Mouse (Mus musculus) gastrocnemius, postnatal 10 days (tissue): Measurements from ENCODE around the gene Pla2g4c. TPM values are rescaled to one million over a fixed set of nuclear protein-coding genes. Genes with fewer than 3 reads are reported as not detected.
"Not testable (repeated sequence)": the region's sequence is repeated elsewhere in the genome, so short reads cannot be mapped to it uniquely, and the experiment has no call there.

Experiments
- DNase-seq: peaks from one replicate; pipeline ENCODE4 v3.0.0; 2021; ENCODE audit warnings: mixed read lengths
- long read RNA-seq, 2 experiments: library from polyadenylated mRNA; stranded (forward); transcript quantifications; one replicate each; pipeline ENCODE4 v2.0.0; 2021
- total RNA-seq, 2 experiments: library from RNA; stranded (reverse); gene quantifications; 2 replicates each; pipeline ENCODE4 v1.2.3; 2021

Pla2g4c gene
- under 1 TPM in 1 of 2 experiments, not detected in 1; 0.43 TPM for total RNA-seq
- long read RNA-seq, experiment 1: 0 reads
- long read RNA-seq, experiment 2: 0 reads

DNA sequence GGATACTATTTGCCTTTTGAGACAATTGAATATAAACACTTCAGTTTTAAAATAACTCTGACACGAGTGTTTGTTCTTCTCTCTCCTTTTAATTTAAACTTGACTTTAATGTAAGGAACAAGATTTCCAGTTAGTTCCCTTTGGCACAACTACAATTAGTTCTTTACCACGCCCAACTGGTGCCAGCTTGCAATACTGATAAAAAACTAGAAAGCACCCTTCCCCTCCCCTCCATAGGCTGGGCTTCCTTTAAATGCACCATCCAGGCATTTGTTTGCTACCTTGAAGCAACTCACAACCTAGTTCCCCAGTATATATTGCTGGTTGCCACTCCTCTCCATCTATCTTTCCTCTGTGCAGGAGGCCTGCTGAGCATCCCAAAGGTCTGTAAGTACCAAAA is at the start of gene Pla2g4c:
Gene Pla2g4c (plus strand): TSS at position 340 of the 400 bp plus-strand sequence.
- no peak for DNase-seq

DNA sequence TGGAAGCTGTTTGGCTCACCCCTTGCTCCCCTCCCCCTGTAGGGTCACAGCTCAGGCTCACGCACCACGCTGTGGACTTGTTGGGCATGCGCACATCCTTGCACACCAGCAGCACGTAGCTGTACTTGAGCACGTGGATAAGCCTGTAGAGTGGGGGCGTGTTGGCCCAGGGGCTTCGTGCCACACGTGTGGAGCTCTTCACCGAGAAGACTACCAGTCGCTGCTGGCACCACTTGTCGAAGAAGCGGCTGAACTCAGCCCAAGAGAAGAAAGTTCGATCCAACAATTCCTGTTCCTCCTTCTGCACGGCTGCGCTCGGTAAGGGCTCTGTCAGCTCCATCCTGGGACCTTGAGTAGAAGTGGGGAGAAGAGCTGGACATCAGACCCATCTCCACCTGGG is 47.4 kb upstream of the Pla2g4c start, which contains the start of gene Lig1:
Gene Lig1 (plus strand): TSS at position 203 of the 400 bp plus-strand sequence.
- no peak for DNase-seq

GRCm38 (mm10) chr7:13277833-13278232 is 46.6 kb upstream of the Pla2g4c start:
- DNase-seq: no peak

- peak; percentile 90 for DNase-seq
Observed at GRCm38 (mm10) chr7:13278308-13278891, 46.1 kb upstream of the Pla2g4c start, which contains the start of gene Zswim9. TSS of gene Zswim9 (minus strand) at chr7:13278721.

- DNase-seq: not testable (repeated sequence)
Observed at GRCm38 (mm10) chr7:13278957-13279356, 45.5 kb upstream of the Pla2g4c start.

DNA sequence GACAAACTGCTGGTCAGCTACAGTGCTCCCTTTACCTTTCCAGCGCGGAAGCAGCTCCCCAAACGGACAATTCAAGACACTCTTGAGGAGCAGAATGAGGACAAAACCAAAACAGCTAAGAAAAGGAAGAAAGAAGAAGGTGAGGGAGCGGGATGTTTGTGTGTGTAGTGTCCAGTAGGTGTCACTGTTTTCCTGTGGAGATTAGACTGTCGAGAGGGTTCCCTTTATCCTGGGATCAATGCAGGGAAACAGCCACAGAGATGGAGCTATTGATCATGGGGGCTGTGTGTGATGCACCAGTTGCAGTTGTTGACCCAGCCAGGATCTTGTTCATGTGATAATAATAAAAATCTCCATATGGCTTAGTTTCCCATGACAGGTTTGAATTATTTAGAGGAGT is 35.8 kb upstream of the Pla2g4c start:
- DNase-seq: no peak

- no peak for DNase-seq
Observed at GRCm38 (mm10) chr7:13290041-13290675, 34.3 kb upstream of the Pla2g4c start.

DNA sequence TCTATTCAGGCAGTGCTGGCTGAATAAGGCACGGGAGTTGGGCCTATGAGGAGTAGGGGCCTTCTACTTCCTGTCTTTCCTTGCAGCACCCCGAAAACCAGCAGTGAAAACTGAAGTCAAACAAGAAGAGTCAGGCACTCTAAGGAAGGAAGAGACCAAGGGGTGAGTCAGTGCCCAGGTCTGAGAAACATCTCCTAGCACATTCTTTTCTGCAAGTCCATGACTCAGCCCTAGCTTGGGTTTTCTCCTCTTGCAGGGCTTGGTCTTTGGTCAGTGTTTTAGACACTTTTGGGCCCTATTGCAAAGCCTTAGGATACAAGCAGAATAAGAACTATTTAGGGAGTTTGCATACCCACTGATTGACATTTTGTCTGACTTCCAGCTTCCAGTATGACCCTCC is 33.1 kb upstream of the Pla2g4c start:
- DNase-seq: no peak

GRCm38 (mm10) chr7:13293878-13294855 is 30.3 kb upstream of the Pla2g4c start:
- peak; percentile 33 for DNase-seq

GRCm38 (mm10) chr7:13295256-13295655 is 29.2 kb upstream of the Pla2g4c start:
- DNase-seq: no peak

GRCm38 (mm10) chr7:13297636-13298035 is 26.8 kb upstream of the Pla2g4c start:
- DNase-seq: no peak

DNA sequence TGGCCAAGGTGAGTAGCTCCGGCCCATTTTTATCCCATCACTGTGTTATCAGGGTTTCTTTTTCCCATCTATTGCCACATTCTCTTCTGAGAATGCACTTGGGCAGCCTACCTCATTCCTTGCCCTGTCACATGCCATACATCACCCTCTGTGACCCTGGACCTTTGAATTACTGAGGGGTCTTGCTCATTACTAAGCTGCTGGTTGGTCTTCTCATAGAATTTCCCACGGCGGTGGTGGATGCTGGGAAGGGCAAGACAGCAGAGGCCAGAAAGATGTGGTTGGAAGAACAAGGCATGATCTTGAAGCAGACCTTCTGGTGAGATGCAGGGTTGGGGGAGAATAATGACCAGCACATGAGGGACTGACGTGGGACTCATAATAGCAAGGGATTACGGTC is 25.6 kb upstream of the Pla2g4c start:
- DNase-seq: no peak

DNA sequence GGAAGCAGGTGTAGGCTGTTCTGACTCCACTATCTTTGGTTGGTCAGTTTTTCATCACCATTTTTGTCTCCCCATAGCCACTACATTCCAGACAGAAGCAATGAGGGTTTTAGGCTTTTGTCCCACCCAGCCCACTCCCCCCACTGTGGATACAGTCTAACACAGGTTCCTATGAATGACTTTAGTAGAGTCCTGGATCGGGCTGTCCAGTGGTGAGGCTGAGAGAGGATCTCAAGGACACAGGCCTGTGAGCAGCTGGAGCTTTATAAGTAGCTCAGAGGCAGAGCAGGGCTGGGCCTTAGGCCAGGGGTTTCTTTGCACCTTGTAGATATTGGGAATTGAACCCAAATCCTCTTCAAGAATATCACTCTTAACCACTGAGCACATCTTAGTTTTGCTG is 22.8 kb upstream of the Pla2g4c start:
- DNase-seq: no peak

GRCm38 (mm10) chr7:13302780-13303179 is 21.7 kb upstream of the Pla2g4c start:
- no peak for DNase-seq

GRCm38 (mm10) chr7:13303372-13303771 is 21.1 kb upstream of the Pla2g4c start:
- DNase-seq: no peak

DNA sequence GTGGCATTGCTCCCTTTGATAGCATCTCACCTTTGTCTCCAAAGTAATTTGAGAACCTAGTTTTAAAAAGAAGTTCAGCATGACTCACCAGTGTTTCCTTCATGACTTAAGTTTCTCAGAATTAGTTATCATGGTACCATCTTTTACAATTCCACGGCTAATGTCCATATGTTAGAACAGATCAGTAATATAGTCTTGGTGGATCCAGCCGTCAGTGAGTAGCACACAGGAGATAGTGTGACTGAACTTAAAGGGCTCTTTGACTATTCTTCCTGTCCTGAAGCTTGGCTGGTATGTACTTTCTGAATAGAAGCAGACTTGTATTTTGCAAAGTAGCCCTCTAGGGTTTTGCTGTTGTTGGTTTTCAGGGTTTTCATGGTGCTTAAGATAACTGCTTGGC is 15.0 kb upstream of the Pla2g4c start:
- DNase-seq: no peak

DNA sequence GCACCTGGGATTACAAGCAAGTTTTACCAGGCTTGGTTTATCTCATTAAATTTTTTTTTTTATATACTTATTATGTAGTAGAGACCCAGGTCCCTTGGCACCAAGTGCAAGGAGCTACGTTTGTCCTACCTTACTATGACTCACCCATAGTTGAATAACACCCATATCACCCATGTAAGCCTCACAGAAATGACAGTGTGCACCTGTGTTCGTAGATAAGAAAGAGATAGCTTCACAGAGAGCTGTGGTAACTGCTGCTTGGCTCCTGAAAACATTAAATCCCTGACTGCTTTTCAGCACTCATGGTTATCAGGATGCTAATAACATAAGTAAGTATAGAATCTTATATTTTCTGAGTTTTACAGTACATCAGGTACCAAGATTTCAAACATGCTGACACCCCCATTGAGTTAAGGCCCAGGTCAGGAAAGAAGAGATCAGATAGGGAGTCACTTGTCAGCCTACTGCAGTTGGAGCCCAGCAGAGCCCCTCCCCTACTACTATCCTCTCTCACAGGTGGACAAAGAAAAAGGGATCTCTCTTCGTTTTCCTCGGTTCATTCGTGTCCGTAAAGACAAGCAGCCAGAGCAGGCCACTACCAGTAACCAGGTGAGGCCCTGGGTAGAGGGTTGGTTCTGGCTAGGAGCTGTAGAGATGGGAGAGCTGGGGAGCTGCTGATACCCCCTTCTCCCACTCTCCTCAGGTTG is 13.8 kb upstream of the Pla2g4c start:
- DNase-seq: no peak

DNA sequence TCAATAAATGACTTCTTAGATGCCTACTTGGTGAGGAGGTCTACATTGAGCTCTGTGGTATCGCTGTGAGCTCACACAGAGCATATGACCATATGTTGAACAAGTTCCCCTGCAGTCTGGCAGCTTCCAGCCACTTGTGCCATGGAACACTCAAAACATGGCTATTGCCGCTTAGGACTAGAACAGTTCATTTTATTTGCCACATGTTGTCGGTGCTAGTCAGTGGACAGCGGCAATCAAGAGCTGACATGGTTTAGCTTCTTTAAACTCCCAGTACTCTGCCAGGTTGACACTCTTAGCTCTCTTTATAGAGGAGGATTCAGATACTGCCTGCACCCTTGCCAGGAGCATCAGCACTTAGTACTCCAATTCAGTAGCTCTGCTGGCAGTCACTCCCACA is 13.1 kb upstream of the Pla2g4c start:
- DNase-seq: no peak

DNA sequence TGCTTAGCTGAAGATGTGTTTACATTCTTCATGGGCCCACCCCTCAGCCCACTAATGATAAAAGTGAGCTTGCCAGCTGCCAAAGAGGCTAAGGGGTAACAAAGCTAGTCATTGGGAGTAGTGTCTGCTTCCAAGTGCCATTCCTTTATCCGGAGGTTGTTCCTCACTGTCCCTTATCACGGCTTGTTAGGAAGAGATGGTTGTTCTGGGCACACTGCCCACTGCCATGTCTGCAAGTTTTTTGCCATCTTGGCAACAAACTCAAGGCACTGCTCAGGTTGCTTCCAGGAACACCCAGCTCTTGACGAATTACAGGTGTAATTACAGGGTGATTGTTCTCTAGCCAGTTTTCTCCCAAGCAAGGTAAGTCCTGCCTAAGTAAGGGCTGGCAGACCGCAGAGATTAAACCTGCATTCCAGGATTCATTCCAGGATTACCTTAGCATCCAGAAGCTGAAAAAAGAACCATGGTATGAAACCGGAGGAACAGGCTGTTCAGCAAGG is 10.3 kb upstream of the Pla2g4c start:
- DNase-seq: no peak

GRCm38 (mm10) chr7:13321424-13321823 is 3.0 kb upstream of the Pla2g4c start:
- DNase-seq: no peak

GRCm38 (mm10) chr7:13330575-13330974 is 6.1 kb downstream of the Pla2g4c start:
- no peak for DNase-seq

- DNase-seq: no peak
Observed at GRCm38 (mm10) chr7:13355943-13356342, 31.5 kb downstream of the Pla2g4c start.
